Mouse (Mus musculus) lung, postnatal 36 days (tissue): ENCODE results near the gene Ugt1a6b.

Experiments used
- DNase-seq: peaks from one replicate; pipeline ENCODE4 v3.0.0; 2022; ENCODE audit warnings: mixed read lengths

The Ugt1a6b gene

GRCm38 (mm10) chr1:88266123-88266522 lies 163.1 kb downstream of the Ugt1a6b start:
- no peak for DNase-seq

- no peak for DNase-seq
These were observed 164.4 kb downstream of the Ugt1a6b start for GRCm38 (mm10) chr1:88267489-88267888.

- DNase-seq, result no peak
These were observed 165.0 kb downstream of the Ugt1a6b start for GRCm38 (mm10) chr1:88268070-88268469.
